Mouse (Mus musculus): ENCODE data around the gene Gjb2. TPM values are rescaled to one million over a fixed set of nuclear protein-coding genes. Genes with fewer than 3 reads are reported as not detected.
A peak's percentile ranks its signal among the peaks of the same experiment; 100 is the strongest.

Gjb2 gene
- polyA plus RNA-seq (2015; fragmentation: Nextera tagmentation; extraction: Ambion mirVana): 77.8 and 78.1 TPM in 2 replicates

DNA sequence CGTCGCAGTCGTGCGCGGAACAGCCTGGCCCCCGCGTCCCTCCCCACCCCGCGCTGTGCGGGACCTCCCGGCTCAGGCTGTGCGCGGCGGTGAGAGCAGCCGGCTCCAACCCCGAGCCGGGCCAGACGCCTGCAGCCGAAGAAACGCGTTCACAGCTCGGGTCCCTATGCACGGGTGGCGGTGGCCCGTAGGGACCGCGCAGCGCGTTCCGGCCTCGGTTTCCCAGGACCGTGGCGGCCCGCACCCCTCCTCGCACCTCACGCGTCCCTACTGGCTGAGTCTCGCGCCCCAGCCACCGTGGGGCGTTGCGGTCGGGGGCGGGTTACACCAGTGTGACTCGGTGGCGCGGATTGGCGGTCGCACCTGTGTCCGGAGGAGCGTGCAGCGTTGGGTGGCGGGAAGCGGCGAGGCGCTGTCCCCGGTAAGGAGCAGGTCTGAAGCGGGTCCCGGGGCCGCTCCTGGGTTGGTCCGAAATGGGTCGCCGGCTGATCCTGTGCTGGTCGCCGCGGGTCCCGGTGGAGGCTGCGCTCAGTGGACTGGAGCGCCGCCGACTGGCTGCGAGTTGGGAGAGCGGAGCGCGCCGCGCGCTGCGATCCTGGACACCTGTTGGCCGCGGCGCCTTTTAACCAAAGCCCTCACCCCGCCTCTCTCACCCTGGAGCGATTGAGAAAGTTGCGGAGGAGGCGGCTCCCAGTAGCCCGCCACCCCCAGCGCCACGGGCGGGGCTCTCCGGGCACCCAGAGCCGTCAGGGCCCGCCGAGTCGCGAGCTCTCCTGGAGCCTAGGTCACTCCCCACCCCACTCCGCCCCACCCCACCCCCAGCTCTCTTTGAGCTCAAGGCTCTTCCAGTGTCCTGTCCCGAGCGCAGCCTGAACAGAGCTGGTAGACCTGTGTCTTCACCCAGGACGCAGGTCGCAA is at the start of gene Gjb2:
Gjb2 (minus strand) TSS at position 597 of the 918 bp plus-strand sequence.
- Histone ChIP-seq H3K9me3 (ENCODE audit: control insufficient read depth, low read length) (no peaks in the 10 kb centered on the region), H3K4me1 (replicated peaks; ENCODE audit: control insufficient read depth, insufficient read depth) (no peaks in the 10 kb centered on the region), H3K27ac (replicated peaks) (peak within 1 kb of the TSS; percentile 45), H3K9ac (ENCODE audit: low read length) (peak within 1 kb of the TSS; percentile 65), H3K4me2 (replicated peaks; ENCODE audit: low read depth) (peak within 1 kb of the TSS; percentile 100), H3K36me3 (ENCODE audit: control insufficient read depth, insufficient read depth, low read length) (no peaks in the 10 kb centered on the region), H3K4me3 (ENCODE audit: low read depth, low read length) (peak within 1 kb of the TSS; percentile 66), H3K27me3 (ENCODE audit: control insufficient read depth, insufficient read depth, low read length) (peaks cover 3% of the 10 kb centered on the region; the same call in 1 of the 2 replicates)
- TF ChIP-seq CTCF (IDR thresholded peaks at IDR 0.05; ENCODE audit: low read depth) (peak; percentile 46), EP300 (optimal IDR thresholded peaks at IDR 0.05) (no peak)
- ATAC-seq (ENCODE audit: low FRiP score, low TSS enrichment): peak; percentile 72
- peak; percentile 66 for DNase-seq (ENCODE audit: low spot score)
- under 1% methylated on average over 88 of the region's 101 CpGs for WGBS

DNA sequence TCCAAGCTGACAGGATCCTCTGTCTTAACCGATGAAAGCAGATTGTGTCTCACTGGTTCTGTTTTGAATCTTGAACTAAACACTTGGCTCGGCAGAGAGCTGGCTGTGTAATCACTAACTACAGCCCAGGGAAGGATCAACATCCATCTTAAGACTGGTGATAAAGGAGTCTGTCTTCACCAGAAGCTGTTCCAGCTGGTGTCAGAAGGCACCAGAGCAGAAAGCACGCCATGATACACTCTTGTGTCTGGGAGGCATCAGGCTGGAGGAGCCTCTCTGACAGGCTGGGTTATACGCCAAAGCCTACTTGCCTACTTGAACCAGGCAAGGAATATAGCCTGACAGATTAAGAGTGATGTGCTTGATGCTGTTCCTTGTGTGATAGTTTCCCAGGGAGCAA is 41.2 kb upstream of the Gjb2 start:
- H3K9ac ChIP-seq (ENCODE audit: low read length): no peak overlapping the region
- H3K4me1 ChIP-seq (replicated peaks; ENCODE audit: control insufficient read depth, insufficient read depth): no peaks in the 10 kb centered on the region
- H3K9me3 ChIP-seq (ENCODE audit: control insufficient read depth, low read length): no peaks in the 10 kb centered on the region
- ATAC-seq (ENCODE audit: low FRiP score, low TSS enrichment) (no peak), DNase-seq (ENCODE audit: low spot score) (no peak)
- no peaks in the 10 kb centered on the region for H3K36me3 ChIP-seq (ENCODE audit: control insufficient read depth, insufficient read depth, low read length)
- WGBS: 26% methylated on average over 4 of the region's 4 CpGs
- no peaks in the 10 kb centered on the region for H3K27me3 ChIP-seq (ENCODE audit: control insufficient read depth, insufficient read depth, low read length)
- TF ChIP-seq CTCF (IDR thresholded peaks at IDR 0.05; ENCODE audit: low read depth) (no peak), EP300 (optimal IDR thresholded peaks at IDR 0.05) (no peak)
- H3K27ac ChIP-seq (replicated peaks): no peak overlapping the region
- no peak overlapping the region for H3K4me3 ChIP-seq (ENCODE audit: low read depth, low read length)
- no peak overlapping the region for H3K4me2 ChIP-seq (replicated peaks; ENCODE audit: low read depth)

DNA sequence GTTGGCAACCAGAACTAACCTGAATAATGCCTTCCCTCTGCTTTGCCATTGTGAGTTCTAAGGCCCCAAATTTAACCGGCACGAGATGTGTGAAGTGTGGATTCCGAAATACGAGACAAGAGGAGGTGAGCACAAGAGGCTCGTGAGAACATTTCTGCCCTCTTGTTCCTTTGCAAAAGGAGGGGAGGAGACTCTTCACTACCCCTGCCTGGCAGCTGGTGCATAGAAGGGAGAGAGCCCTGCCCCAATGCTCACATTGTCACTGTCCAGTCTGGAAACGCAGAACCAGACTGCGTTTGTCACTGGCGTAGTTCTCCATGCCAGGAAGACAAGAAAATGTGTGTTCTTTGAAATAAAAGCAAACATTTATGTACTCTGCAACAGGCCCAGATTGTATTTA is 30.8 kb upstream of the Gjb2 start:
- 0 out of 2 replicates have a peak, but pooled peaks cover 2% of the 10 kb centered on the region for H3K4me1 ChIP-seq (replicated peaks; ENCODE audit: control insufficient read depth, insufficient read depth)
- WGBS: 64% methylated on average over 8 of the region's 8 CpGs
- TF ChIP-seq EP300 (optimal IDR thresholded peaks at IDR 0.05) (no peak), CTCF (IDR thresholded peaks at IDR 0.05; ENCODE audit: low read depth) (no peak)
- H3K9ac ChIP-seq (ENCODE audit: low read length): no peak overlapping the region
- ATAC-seq (ENCODE audit: low FRiP score, low TSS enrichment) (no peak), DNase-seq (ENCODE audit: low spot score) (no peak)
- H3K36me3 ChIP-seq (ENCODE audit: control insufficient read depth, insufficient read depth, low read length): no peaks in the 10 kb centered on the region
- no peaks in the 10 kb centered on the region for H3K9me3 ChIP-seq (ENCODE audit: control insufficient read depth, low read length)
- H3K27ac ChIP-seq (replicated peaks): no peak overlapping the region
- H3K4me3 ChIP-seq (ENCODE audit: low read depth, low read length): no peak overlapping the region
- 0 out of 2 replicates have a peak, but pooled peaks cover 2% of the 10 kb centered on the region for H3K27me3 ChIP-seq (ENCODE audit: control insufficient read depth, insufficient read depth, low read length)
- H3K4me2 ChIP-seq (replicated peaks; ENCODE audit: low read depth): no peak overlapping the region

DNA sequence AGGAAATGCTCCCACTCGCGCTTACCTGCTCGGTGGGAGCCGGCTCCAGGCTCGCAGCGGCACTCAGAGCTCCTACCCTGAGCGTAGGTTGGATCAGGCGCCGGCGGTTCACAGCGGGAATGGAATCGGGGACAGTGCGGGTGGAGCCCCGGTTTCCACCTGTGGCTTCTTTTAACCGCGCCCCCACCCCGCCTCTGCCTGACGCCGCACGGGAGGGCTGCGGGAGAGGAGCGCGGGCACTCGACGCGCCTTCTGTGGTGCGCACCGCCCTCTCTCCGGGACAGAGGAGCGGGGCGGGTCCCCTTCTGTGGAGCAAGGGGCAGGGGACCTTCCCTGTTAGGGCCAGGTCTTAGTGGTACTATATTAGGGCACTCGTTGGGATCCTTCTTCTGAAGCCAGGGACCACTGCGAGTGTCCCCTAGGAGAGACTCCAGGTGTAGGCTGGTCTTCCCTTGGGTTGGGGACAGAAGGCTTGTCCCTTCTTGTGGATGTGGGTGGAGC is 28.7 kb upstream of the Gjb2 start, which contains the start of gene Gjb6:
Gjb6 (minus strand) TSS at position 451 of the 501 bp plus-strand sequence.
- 0 out of 2 replicates have a peak, but pooled peaks cover 2% of the 10 kb centered on the region for H3K27me3 ChIP-seq (ENCODE audit: control insufficient read depth, insufficient read depth, low read length)
- no peak for TF ChIP-seq EP300 (optimal IDR thresholded peaks at IDR 0.05)
- no peak for TF ChIP-seq CTCF (IDR thresholded peaks at IDR 0.05; ENCODE audit: low read depth)
- H3K27ac ChIP-seq (replicated peaks): no peak within 1 kb of the TSS
- DNase-seq (ENCODE audit: low spot score) (peak; percentile 29), ATAC-seq (ENCODE audit: low FRiP score, low TSS enrichment) (no peak; the same call in 1 of the 2 replicates)
- H3K4me1 ChIP-seq (replicated peaks; ENCODE audit: control insufficient read depth, insufficient read depth): 0 out of 2 replicates have a peak, but pooled peaks cover 2% of the 10 kb centered on the region
- no peaks in the 10 kb centered on the region for H3K9me3 ChIP-seq (ENCODE audit: control insufficient read depth, low read length)
- WGBS: 3% methylated on average over 32 of the region's 33 CpGs
- H3K4me2 ChIP-seq (replicated peaks; ENCODE audit: low read depth): peak within 1 kb of the TSS; percentile 58
- H3K9ac ChIP-seq (ENCODE audit: low read length): peak within 1 kb of the TSS; percentile 35; the same call in 1 of the 2 replicates
- H3K36me3 ChIP-seq (ENCODE audit: control insufficient read depth, insufficient read depth, low read length): no peaks in the 10 kb centered on the region
- H3K4me3 ChIP-seq (ENCODE audit: low read depth, low read length): peak within 1 kb of the TSS; percentile 36

DNA sequence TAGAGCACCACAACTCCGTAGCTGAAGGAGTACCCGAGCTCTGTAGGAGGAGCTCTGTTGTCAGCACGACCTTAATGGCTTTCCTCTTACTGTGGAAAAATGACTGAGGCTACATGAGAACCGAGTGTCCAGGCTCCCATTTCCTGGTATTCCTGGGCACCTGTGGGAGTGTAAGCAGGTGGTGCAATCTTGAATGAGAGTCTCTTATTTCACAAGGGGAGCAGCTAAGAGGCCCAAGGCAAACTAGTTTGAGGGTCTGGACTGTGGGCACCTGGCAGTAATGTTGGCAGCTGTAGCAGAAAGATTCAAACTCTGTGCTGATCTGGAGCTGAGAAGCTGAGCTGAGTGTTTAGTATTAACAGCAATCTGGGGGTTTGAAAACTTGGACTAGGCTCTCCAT is 22.9 kb upstream of the Gjb2 start:
- WGBS: 65% methylated on average over 4 of the region's 4 CpGs
- ATAC-seq (ENCODE audit: low FRiP score, low TSS enrichment): no peak
- TF ChIP-seq EP300 (optimal IDR thresholded peaks at IDR 0.05): no peak
- TF ChIP-seq CTCF (IDR thresholded peaks at IDR 0.05; ENCODE audit: low read depth): no peak

More for the DNA sequence above, 22.9 kb upstream of the Gjb2 start:
- Histone ChIP-seq H3K9ac (ENCODE audit: low read length) (no peak overlapping the region), H3K36me3 (ENCODE audit: control insufficient read depth, insufficient read depth, low read length) (no peaks in the 10 kb centered on the region), H3K4me1 (replicated peaks; ENCODE audit: control insufficient read depth, insufficient read depth) (no peaks in the 10 kb centered on the region), H3K9me3 (ENCODE audit: control insufficient read depth, low read length) (no peaks in the 10 kb centered on the region), H3K27ac (replicated peaks) (no peak overlapping the region), H3K4me3 (ENCODE audit: low read depth, low read length) (no peak overlapping the region), H3K4me2 (replicated peaks; ENCODE audit: low read depth) (no peak overlapping the region), H3K27me3 (ENCODE audit: control insufficient read depth, insufficient read depth, low read length) (no peaks in the 10 kb centered on the region)
- DNase-seq (ENCODE audit: low spot score): no peak

Measured in stomach, postnatal 0 days (tissue).